Mouse (Mus musculus): Measurements from ENCODE around the gene Rspo1.

DNA sequence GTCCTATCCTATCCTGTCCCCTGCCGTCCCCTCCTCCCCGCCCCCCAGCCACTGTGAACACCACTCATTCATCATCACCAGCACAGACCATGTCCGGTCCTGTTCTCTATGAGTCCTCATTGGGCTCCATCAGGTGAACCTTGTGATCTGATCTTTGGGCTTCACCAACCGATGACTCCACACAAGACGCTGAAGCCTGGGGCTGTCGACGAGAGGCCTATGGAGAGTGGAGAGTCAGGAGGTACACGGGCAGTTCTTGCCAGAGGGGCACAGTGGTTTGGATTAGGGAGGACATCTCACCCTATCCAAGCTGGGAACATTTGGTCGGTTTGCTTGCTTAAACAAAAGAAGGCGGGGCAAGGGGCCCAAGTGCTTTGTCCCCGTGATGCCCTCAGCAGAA, 16.0 kb upstream of the Rspo1 start:
- no peak for TF ChIP-seq CTCF (IDR thresholded peaks at IDR 0.05; ENCODE audit: low read depth)
- no peak for TF ChIP-seq EP300 (IDR thresholded peaks at IDR 0.05; ENCODE audit: low read depth)

All from heart, postnatal 0 days (tissue).